Mouse (Mus musculus): ENCODE results near the gene D17Wsu92e.

Gene D17Wsu92e

GRCm38 (mm10) chr17:27821407-27822338, 1.2 kb upstream of the D17Wsu92e start:
- no peak for DNase-seq

GRCm38 (mm10) chr17:27819971-27820567, 379 bp downstream of the D17Wsu92e start:
- no peak for DNase-seq

GRCm38 (mm10) chr17:27819521-27819970, 902 bp downstream of the D17Wsu92e start:
- DNase-seq: peak; percentile 38

GRCm38 (mm10) chr17:27819011-27819410, 1.4 kb downstream of the D17Wsu92e start:
- no peak for DNase-seq

- no peak for DNase-seq
Observed at GRCm38 (mm10) chr17:27814606-27815005, 5.8 kb downstream of the D17Wsu92e start.

- no peak for DNase-seq
Observed at GRCm38 (mm10) chr17:27811980-27812379, 8.5 kb downstream of the D17Wsu92e start.

GRCm38 (mm10) chr17:27810569-27811331, 9.7 kb downstream of the D17Wsu92e start:
- DNase-seq: no peak

- DNase-seq: no peak
Observed at GRCm38 (mm10) chr17:27807542-27808078, 12.8 kb downstream of the D17Wsu92e start.

GRCm38 (mm10) chr17:27804803-27805770, 15.4 kb downstream of the D17Wsu92e start:
- no peak for DNase-seq

- no peak for DNase-seq
Observed at GRCm38 (mm10) chr17:27804156-27804690, 16.2 kb downstream of the D17Wsu92e start.

- no peak for DNase-seq
Observed at GRCm38 (mm10) chr17:27803752-27804151, 16.7 kb downstream of the D17Wsu92e start.

- no peak for DNase-seq
Observed at GRCm38 (mm10) chr17:27800710-27801648, 19.5 kb downstream of the D17Wsu92e start.

GRCm38 (mm10) chr17:27799771-27800584, 20.5 kb downstream of the D17Wsu92e start:
- DNase-seq: peak; percentile 75

GRCm38 (mm10) chr17:27797341-27797872, 23.0 kb downstream of the D17Wsu92e start:
- DNase-seq: peak; percentile 57

GRCm38 (mm10) chr17:27796780-27797179, 23.7 kb downstream of the D17Wsu92e start:
- DNase-seq: peak; percentile 37

GRCm38 (mm10) chr17:27793144-27793543, 27.3 kb downstream of the D17Wsu92e start:
- DNase-seq: no peak

- DNase-seq: no peak
Observed at GRCm38 (mm10) chr17:27792516-27792915, 27.9 kb downstream of the D17Wsu92e start.

GRCm38 (mm10) chr17:27791556-27791955, 28.9 kb downstream of the D17Wsu92e start:
- DNase-seq: no peak

- no peak for DNase-seq
Observed at GRCm38 (mm10) chr17:27790976-27791375, 29.5 kb downstream of the D17Wsu92e start.
